Mouse (Mus musculus) forebrain, postnatal 0 days (tissue): ENCODE measurements at regions not wholly inside any gene's neighbourhood (a gene's known extent, or its start where the extent isn't known, plus 50 kb on each side); places are given as distances from the start of the nearest gene placed in this dataset.

ENCODE experiments used
- ATAC-seq: fragments of 200-750 bp; cut with Nextera tagmentation; 2 replicates; pipeline ENCODE4 v1.8.0; 2017; ENCODE audit warnings: mild to moderate bottlenecking, moderate library complexity
- DNase-seq: peaks from one replicate; pipeline ENCODE4 v3.0.0-alpha.2; 2015
- H3K27ac ChIP-seq: fragments of 300-500 bp; sonication (generic); 2 replicates; pipeline ENCODE4 v1.5.1; 2014; ENCODE audit warnings: low read depth, mild to moderate bottlenecking, antibody characterized with exemption, low read length, moderate library complexity, mixed read lengths
- H3K27me3 ChIP-seq: fragments of 300-500 bp; sonication (generic); 2 replicates; pipeline ENCODE4 v1.6.1; 2014; ENCODE audit warnings: mild to moderate bottlenecking, low read length, mixed read lengths; ENCODE audit not compliant: insufficient read depth
- H3K36me3 ChIP-seq: fragments of 300-500 bp; sonication (generic); 2 replicates; pipeline ENCODE4 v1.6.1; 2014; ENCODE audit warnings: mild to moderate bottlenecking, moderate library complexity; ENCODE audit not compliant: insufficient read depth
- H3K4me1 ChIP-seq: fragments of 300-500 bp; sonication (generic); 2 replicates; pipeline ENCODE4 v1.6.1; 2014; ENCODE audit warnings: antibody characterized with exemption; ENCODE audit not compliant: insufficient read depth
- H3K4me2 ChIP-seq: fragments of 300-500 bp; sonication (generic); 2 replicates; pipeline ENCODE4 v1.6.1; 2014; ENCODE audit warnings: low read depth, mild to moderate bottlenecking, moderate library complexity
- H3K4me3 ChIP-seq: fragments of 300-500 bp; sonication (generic); 2 replicates; pipeline ENCODE4 v1.5.1; 2014; ENCODE audit warnings: low read depth, low read length, mixed read lengths
- H3K9ac ChIP-seq: fragments of 300-500 bp; sonication (generic); 2 replicates; pipeline ENCODE4 v1.6.1; 2014; ENCODE audit warnings: mild to moderate bottlenecking
- H3K9me3 ChIP-seq: fragments of 300-500 bp; sonication (generic); 2 replicates; pipeline ENCODE4 v1.6.1; 2016; ENCODE audit warnings: low read length
- CTCF ChIP-seq: sonication (generic); IDR thresholded peaks from 2 replicates; pipeline ENCODE4 v1.5.1; 2016; ENCODE audit warnings: antibody characterized with exemption, control low read depth, low read depth
- WGBS: fragments of 180-500 bp; shearing (Covaris S2); extraction: QIAGEN DNeasy Blood & Tissue Kit; methylation state at CpG from one replicate; pipeline ENCODE4 v1.1.7; 2014; 5-methylcytosine and 5-hydroxymethylcytosine counted together

DNA sequence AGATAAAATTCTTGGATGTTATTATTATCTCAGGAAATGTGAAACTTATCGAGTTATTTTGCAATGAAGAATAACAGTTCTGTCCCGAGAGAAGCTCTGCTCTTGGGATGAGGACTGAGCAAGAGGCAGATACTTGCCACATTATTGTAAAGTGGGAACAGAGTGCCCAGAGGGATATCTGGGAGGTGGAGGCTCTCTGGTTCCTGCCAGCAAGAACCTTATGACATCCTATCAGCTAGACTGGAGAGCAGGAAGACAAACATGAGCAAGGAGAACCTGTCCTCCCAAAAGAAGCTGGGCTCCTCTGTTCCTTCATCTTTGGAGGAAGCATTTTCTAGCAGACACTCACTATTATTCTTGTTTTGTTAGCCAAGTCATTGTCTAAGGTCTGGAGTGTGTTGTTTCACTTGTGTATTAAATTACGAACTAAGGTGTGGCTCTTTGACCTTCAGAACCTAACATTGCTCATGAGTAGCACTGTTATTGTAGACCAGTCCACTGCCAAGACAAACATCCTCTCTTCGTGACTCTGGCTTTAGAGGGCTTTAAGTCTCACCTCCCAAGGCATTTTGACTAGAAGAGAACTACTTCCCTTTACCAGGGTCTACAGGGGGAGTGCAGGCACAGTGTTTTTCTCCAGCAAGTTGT lies 69.6 kb upstream of the Palmd start:
- Histone ChIP-seq H3K4me3 (no peak overlapping the region), H3K4me1 (no peaks in the 10 kb centered on the region), H3K27me3 (no peaks in the 10 kb centered on the region), H3K9me3 (no peaks in the 10 kb centered on the region), H3K27ac (no peak overlapping the region), H3K9ac (no peak overlapping the region), H3K4me2 (no peak overlapping the region), H3K36me3 (no peaks in the 10 kb centered on the region)
- TF ChIP-seq CTCF = no peak
- WGBS = 79% methylated on average over 4 of the region's 4 CpGs
- ATAC-seq (no peak), DNase-seq (no peak)
